Mouse (Mus musculus): ENCODE measurements around the gene Ugt1a9. TPM values are rescaled to one million over a fixed set of nuclear protein-coding genes. Genes with fewer than 3 reads are reported as not detected.
"Not testable (repeated sequence)": the region's sequence is repeated elsewhere in the genome, so short reads cannot be mapped to it uniquely, and the experiment has no call there.

The Ugt1a9 gene
- total RNA-seq, 4 experiments from 2014 or later, result not detected

DNA sequence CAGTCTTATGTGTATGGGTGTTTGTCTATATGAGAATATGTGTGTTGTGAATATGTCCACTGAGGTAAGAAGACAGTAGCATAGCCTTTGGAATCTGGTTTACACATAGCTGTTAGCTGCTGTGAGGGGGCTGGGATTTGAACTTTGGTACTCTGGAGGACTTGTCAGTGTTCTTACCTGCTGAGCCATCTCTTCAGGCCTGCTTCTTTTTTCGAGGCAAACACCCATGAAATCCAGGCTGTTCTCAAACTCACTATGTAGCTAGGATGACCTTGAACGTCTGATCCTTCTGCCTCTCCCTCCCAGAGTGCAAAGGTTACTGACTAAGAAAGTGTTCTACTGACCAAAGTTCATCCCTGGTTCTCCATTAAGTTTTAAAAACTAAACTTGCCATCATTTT is 35.1 kb downstream of the Ugt1a9 start:
- DNase-seq (ENCODE audit: low spot score), result no peak

DNA sequence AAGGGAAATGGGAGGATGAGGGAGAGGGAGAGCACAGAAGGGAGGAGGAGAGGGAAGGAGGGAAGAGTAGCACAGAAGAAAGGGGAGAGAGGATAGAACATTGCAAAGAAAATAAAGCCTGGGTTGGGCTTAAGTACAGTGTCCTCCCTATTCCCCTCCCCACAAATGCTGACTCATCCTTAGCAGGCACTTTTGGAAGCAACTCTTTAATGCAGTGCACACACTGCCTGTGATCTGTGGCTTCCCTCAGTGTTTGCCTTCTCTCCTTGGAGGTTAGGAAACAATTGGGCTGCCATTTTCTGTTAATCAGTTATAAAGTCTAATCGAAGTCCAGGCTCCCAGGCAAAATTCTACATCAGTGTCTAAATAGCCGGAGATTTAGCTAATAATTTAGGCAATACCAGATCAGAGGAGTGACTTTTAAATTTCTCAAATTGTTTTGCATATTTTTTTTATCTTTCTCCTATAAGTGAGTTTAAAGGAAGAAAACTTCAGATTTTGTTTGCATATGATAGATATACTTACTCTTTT is 38.5 kb downstream of the Ugt1a9 start:
- not testable (repeated sequence) for DNase-seq (ENCODE audit: low spot score)

DNA sequence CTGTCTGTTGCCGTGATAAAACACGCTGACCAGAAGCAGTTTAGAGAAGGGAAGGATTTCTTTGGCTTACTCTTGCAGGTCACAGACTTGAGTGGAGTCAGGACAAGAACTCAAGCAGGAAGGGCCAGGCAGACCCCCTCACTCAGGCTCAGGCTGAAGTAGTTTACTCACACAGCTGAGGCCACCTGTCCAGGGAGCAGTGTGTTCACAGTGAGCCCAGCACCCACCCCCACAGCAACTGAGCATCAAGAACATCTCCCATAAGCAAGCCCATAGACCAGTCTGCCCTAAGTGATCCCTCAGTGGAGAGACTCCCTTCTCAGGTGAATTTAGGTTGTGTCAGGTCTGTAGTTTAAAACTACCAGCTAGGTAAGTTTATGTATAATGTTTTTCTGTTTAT is 39.0 kb downstream of the Ugt1a9 start:
- DNase-seq (ENCODE audit: low spot score), result not testable (repeated sequence)

DNA sequence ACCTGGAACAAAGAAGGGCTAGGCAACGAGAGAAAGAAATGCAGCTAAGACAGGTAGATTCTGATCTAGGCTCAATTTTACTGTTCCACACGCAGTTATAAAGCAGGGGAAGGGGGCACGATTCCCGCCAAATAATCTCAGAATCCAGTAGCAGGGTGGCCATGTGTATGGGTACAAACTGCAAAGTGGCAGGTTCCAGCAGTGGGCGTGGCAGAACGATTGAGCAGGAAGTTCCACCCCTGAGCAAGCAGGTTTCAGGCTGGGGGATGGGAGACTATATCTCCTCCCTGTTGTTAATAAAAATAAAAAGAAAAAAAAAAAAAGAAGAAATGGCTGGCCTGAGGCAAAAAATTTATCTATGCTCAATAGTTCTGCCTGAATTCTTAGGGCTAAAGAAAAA is 42.2 kb downstream of the Ugt1a9 start:
- DNase-seq (ENCODE audit: low spot score), result not testable (repeated sequence)

DNA sequence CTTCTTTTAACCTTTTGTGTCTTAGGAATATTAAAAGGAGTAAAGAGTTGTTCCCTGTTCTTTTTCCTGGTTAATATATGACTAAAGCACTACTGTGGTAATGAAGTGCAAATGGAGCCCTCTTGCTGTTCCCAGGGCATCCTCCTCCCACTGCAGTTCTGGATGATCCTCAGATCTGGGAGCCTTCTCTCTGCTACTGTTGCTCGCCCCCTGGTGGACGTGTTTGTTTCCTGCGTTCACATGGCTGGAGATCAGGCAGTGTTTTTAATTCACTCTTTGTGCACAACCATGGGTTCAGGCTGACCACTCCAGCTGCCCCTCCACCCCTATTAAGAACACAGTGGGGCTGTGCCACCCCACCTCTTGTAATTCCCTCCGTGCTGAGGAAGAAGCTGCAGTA is 50.0 kb downstream of the Ugt1a9 start:
- DNase-seq (ENCODE audit: low spot score), result not testable (repeated sequence)

DNA sequence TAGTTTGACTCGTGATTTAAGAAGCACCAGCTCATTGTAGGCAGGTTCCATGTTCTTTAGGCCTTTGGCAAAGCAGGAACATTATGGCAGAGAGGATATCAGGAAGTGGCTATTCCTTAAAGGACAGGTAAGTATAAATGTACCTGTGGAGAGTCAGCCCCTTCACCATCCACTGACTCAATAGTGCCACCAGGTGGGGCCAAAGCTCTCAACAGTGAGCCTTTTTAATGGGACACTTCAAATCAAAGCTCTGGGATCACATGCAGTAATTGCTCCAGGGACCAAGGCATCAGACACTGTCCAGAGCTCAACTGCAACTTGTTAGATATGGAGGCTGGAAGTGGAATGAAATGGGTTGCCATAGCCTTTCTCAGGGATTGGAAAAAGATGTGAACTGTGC is 50.9 kb downstream of the Ugt1a9 start:
- not testable (repeated sequence) for DNase-seq (ENCODE audit: low spot score)

DNA sequence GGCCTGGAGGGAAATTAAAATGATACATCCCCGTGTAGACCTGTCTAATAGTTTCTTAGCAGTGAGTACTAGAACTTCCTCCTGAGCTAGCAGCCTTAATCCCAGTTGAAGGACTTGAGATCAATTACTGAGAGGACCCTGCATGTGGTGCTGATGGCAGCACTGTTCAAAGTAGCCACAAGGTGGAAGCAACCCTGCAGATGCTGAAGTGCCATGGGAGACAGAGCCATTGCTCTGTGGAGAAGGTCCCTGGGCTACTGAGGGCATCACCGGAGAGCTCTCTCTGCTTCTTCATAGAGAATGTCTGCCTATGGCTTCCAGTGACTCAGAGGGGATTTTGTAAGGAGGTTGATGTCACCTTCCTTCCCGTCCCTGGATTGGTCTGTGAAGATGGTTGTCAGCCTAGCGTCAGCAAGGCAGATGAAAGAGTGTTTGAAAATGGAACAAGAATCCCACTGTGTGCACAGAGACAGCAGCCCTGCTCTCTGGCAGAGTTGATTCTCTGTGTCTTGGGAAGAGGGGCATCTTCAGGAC is 55.3 kb downstream of the Ugt1a9 start:
- not testable (repeated sequence) for DNase-seq (ENCODE audit: low spot score)

DNA sequence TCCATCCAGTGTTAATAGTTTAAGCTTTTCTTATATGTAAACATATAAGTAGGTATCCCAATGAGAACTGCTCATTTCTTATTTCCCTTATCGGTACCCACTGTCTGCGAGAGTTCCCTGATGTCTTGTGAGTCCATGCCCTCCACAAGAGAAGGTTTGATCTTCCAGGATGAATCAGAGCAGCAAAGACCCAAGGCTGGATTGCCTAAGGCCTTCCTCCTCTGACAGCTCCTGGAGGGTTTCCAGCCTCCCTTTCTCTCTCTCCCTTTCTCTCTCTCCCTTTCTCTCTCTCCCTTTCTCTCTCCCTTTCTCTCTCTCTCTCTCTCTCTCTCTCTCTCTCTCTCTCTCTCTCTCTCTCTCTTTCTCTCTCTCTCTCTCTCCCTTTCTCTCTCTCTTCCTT is 58.5 kb downstream of the Ugt1a9 start:
- not testable (repeated sequence) for DNase-seq (ENCODE audit: low spot score)

DNA sequence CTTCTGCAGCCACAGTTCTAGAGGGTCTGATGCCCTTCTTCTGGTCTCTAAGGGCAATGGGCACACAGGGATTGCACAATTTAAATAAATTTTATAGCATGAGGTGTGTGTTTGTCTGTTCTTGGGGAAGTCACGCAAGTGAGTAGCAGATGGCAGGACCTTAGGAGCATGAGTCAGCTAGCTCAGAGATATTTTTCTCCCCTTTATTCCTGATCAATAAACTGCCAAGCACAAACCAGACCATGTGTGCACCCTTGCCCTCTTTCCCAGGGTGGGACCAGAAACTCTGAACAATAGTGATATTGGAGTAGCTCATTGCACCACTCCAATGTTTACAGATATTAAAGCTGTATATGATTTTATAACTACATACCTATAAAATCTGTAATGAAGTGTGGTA is 59.6 kb downstream of the Ugt1a9 start:
- DNase-seq (ENCODE audit: low spot score), result not testable (repeated sequence)

DNA sequence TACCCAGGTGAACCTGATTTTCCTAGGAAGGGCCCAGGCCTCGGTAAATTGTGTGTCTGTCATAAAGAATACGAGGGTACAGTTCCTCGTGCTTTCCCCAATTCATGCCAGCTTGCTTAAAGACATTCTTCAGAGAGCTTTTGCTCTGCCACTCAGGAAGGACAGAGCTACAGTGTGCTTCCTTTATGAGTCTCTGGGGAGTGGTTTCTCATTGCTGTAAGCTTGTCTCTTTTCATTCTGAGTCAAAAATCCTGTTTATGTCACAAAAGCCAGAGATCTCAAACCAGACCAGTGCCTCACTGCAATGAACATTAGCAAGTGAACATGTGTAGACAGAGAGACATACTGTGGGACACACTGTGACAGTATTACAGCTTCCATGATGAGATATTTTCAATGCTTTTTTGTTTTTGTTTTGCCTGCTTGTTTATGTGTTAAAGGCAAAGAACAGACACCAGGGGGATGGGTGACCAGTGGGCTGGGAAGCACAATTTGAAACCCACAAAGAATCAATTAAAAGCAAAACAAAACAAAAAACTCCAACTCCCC is 63.4 kb downstream of the Ugt1a9 start:
- no peak for DNase-seq (ENCODE audit: low spot score)

DNA sequence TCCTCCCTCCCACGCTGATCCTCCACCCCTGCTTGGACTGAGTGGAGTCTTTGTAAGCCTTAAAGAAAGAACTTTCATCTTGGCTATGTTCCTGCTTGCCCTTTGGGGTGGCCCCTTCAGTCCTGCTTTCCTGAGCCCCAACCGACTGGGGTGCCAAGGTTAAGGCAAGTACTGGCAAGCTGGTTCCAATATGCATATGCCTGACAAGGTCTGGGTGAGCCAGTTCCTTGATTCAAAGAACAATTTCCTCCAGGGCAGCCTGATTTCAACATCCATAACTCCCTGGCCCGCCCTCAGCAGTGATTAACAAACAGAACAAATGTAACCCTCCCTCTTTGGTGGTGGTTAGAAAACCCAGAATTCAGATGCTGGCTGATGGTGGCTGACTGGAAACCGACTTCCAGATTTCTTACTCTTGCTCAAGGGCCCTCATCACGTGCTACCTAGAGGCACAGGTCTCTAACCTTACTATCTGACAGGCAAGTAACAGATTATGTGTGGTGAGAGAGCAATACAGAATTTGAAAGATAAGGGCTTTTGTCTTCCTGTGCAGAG is 63.9 kb downstream of the Ugt1a9 start, which contains the start of gene Ugt1a6a:
TSS of gene Ugt1a6a (plus strand) at position 353 of the 555 bp plus-strand sequence.
- peak; percentile 30 for DNase-seq (ENCODE audit: low spot score)

DNA sequence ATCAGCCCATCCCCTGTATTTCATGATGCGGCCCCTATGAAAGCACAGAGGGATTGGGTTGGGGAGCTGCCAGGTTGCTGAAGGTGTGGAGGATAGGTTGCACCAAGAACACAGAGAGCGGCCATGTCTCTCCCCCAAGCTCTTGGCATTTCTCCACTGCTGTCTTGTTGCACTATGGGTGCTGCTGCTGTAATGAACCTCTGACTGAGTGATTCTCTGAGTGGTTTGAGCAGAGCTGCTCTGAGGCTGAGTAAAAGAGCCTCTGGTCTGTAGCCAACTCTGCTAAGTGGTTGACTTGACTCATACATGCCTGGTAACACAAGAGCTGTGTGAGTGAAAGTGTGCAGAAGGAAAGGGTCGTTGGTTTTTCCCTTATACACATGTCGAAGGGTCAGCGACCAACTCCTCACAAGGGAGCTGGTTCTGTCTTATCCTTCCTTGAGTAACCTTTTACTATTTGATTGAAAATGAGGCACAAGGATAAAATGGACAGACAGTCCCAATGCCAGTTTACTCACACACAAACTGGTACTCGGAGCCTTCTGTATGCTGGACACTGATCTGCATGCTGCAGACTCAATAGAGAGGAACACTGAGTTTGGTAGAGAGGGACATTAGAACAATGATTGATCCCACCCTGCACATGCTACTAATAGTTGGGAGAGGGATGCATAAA is 64.8 kb downstream of the Ugt1a9 start:
- not testable (repeated sequence) for DNase-seq (ENCODE audit: low spot score)

DNA sequence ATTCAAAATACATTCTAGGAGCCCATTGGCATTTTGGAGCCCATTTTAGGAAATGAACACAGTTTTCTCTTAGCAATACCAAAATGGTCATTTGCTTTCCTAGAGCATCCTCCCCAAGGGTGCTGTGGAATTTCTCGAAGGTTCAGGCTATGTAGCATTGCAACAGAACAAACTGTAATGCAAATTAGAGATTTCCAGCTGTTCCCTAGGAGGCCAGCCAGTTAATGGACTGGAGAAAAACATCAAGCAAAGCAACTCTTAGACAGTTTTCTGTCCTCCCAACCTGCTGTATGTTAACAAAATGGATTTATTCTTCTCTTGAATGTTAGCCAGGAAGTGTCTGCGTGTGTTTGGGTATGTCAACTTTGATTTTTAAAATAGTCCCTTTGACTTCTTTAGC is 66.0 kb downstream of the Ugt1a9 start:
- peak; percentile 26 for DNase-seq (ENCODE audit: low spot score)

DNA sequence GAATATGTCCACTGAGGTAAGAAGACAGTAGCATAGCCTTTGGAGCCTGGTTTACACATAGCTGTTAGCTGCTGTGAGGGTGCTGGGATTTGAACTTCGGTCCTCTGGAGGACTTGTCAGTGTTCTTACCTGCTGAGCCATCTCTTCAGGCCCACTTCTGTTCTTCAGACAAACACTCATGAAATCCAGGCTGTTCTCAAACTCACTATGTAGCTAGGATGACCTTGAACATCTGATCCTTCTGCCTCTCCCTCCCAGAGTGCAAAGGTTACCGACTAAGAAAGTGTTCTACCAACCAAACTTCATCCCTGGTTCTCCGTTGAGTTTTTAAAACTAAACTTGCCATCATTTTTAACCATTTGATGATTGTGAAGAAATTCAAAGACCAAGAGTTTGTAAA is 66.7 kb downstream of the Ugt1a9 start:
- DNase-seq (ENCODE audit: low spot score), result no peak

DNA sequence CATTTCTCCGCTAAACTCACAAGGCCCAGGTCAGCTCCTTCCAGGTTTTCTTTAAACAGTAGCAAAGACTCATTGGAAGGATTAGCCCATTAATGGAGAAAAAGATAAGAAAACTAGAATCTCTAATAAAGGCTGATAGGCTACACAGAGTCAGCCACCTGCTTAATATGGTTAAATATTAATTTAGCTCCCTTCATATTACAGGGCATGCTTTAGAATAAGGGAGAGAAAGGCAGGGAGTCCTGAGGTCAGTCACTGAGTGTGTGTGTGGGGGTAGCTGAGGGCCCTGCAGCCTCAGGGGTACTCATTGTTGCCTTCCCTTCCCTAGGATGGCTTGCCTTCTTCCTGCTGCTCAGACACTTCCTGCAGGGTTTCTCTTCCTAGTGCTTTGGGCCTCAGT is 67.5 kb downstream of the Ugt1a9 start:
- DNase-seq (ENCODE audit: low spot score), result no peak

DNA sequence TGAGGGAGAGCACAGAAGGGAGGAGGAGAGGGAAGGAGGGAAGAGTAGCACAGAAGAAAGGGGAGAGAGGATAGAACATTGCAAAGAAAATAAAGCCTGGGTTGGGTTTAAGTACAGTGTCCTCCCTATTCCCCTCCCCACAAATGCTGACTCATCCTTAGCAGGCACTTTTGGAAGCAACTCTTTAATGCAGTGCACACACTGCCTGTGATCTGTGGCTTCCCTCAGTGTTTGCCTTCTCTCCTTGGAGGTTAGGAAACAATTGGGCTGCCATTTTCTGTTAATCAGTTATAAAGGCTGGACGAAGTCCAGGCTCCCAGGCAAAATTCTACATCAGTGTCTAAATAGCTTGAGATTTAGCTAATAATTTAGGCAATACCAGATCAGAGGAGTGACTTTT is 69.9 kb downstream of the Ugt1a9 start:
- not testable (repeated sequence) for DNase-seq (ENCODE audit: low spot score)

DNA sequence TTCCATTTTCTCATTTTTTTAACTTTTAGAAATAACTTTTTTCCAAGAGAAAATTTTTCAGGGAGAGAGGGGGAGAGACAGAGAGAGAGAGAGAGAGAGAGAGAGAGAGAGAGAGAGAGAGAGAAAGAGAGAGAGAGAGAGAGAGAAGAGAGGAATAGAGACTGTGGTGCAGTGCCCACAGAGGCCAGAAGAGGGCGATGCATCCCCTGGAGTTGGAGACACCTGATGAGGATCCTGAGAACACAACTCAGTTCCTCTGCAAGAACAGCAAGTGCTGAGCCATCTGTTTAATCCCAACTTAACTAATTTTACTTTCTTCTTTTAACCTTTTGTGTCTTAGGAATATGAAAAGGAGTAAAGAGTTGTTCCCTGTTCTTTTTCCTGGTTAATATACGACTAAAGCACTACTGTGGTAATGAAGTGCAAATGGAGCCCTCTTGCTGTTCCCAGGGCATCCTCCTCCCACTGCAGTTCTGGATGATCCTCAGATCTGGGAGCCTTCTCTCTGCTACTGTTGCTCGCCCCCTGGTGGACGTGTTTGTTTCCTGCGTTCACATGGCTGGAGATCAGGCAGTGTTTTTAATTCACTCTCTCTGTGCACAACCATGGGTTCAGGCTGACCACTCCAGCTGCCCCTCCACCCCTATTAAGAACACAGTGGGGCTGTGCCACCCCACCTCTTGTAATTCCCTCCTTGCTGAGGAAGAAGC is 73.5 kb downstream of the Ugt1a9 start:
- DNase-seq (ENCODE audit: low spot score), result peak; percentile 17

DNA sequence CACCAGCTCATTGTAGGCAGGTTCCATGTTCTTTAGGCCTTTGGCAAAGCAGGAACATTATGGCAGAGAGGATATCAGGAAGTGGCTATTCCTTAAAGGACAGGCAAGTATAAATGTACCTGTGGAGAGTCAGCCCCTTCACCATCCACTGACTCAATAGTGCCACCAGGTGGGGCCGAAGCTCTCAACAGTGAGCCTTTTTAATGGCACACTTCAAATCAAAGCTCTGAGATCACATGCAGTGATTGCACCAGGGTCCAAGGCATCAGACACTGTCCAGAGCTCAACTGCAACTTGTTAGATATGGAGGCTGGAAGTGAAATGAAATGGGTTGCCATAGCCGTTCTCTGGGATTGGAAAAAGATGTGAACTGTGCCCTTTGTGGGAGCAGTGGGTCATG is 74.7 kb downstream of the Ugt1a9 start:
- DNase-seq (ENCODE audit: low spot score), result not testable (repeated sequence)

DNA sequence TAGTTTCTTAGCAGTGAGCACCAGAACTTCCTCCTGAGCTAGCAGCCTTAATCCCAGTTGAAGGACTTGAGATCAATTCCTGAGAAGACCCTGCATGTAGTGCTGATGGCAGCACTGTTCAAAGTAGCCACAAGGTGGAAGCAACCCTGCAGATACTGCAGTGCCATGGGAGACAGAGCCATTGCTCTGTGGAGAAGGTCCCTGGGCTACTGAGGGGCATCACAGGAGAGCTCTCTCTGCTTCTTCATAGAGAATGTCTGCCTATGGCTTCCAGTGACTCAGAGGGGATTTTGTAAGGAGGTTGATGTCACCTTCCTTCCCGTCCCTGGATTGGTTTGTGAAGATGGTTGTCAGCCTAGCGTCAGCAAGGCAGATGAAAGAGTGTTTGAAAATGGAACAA is 79.5 kb downstream of the Ugt1a9 start:
- DNase-seq (ENCODE audit: low spot score), result not testable (repeated sequence)

DNA sequence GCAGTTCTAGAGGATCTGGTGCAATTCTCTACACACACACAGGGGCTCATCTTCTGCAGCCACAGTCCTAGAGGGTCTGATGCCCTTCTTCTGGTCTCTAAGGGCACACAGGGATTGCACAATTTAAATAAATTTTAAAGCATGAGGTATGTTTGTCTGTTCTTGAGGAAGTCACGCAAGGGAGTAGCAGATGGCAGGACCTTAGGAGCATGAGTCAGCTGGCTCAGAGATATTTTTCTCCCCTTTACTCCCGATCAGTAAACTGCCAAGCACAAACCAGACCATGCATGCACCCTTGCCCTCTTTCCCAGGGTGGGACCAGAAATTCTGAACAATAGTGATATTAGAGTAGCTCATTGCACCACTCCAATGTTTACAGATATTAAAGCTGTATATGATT is 87.8 kb downstream of the Ugt1a9 start:
- DNase-seq (ENCODE audit: low spot score), result no peak

DNA sequence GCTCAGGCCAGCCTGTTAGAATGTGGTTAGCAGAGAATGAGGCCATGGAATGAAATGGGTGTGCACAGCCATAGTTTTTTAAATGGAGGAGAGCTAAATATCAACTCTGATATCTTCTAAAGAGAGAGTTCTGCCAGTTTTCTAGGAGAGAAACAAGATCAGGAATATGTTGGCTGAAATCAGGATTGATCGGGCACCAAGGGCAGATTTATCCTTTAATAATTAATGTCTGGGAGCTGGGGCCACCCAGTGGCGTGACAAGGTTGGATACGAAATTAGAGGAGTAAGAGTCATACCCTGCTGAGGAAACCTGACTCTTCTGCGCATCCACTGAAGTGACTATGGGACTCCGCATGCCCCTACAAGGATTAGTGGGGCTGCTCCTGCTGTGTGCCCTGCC is 95.1 kb downstream of the Ugt1a9 start, which contains the start of gene Ugt1a5:
TSS of gene Ugt1a5 (plus strand) at position 302 of the 400 bp plus-strand sequence.
- no peak for DNase-seq (ENCODE audit: low spot score)

DNA sequence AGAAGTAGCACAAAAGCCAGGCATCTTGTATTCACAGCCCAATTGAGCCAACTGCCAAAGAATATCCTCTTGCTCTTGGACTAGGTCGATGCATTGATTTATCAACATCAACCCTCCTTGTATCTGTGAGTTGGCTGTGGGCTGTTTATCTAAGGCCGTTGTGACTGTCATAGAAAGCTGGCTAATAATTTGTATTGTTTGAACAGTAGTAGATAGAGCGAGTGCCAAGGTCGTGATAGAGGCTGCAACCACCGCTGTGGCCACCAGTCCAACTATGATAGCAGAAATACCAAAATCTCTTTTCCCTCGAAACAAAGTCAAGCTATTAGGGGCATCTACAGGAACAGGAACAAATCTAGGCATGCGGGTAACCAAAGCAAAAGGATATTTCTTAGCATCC is 101.6 kb downstream of the Ugt1a9 start:
- not testable (repeated sequence) for DNase-seq (ENCODE audit: low spot score)

All from heart, adult 8-10 months (tissue).